Mouse (Mus musculus): Measurements from ENCODE around the gene Ccdc27. TPM values are rescaled to one million over a fixed set of nuclear protein-coding genes. Genes with fewer than 3 reads are reported as not detected.

Gene Ccdc27
- not detected in 2 replicates for polyA plus RNA-seq (2012; ENCODE audit: low replicate concordance)

GRCm38 (mm10) chr4:154042577-154042976 lies at the start of gene Ccdc27:
Ccdc27 (minus strand) TSS chr4:154042677.

DNA sequence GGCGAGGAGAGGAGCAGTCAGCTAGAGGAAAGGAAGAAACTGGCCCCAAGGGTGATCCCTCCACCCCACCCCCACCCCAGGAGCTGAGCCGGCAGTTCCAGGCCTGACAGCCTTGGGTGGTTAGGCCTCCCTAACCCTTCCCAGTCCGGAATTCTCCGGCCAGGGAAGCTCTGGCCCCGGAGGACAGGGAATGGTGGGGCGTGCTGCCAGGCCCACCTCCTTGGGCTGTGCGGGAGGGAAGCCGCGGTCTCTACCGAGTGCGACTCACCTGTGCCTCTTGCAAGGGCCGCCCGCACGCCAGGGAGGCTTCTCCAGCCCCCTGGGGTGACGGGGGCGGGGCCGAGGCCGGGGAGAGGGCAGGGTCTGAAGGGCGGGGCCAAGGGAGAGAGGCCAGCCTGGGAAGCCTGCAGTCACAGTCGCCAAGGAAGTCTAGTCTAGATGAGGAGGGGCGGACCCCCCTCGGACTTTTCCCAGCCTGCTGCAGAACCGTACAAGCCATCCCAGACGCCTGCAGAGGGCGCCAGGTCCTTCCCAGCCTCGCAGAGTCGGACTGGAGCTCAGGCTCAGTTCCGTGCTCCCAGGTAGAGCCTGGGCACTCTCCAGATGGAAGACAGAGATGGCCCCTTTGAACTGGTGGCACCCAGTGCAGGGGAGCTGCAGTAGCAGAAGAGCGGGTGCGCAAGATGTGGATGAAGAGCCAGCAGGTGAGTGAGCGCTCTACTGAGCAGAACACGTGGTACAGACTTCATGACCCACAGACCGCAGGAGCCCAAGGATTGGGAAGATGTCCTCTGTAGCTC lies 16.6 kb downstream of the Ccdc27 start, which contains the start of gene Smim1:
Smim1 (minus strand) TSS at position 590 of the 800 bp plus-strand sequence.

GRCm38 (mm10) chr4:154011646-154012089 lies 30.8 kb downstream of the Ccdc27 start, which contains the start of gene Lrrc47:
Lrrc47 (plus strand) TSS chr4:154011731.

Other genes with a start within 250 kb of the Ccdc27 start
- 65.8 and 74.3 TPM in 2 replicates for gene A430005L14Rik, start 85.4 kb downstream of the Ccdc27 start, polyA plus RNA-seq (2012; ENCODE audit: low replicate concordance)
- gene Dffb, start 67.6 kb downstream of the Ccdc27 start, polyA plus RNA-seq (2012; ENCODE audit: low replicate concordance), result 10.9 and 21.1 TPM in 2 replicates
- gene Cep104, start 67.5 kb downstream of the Ccdc27 start, polyA plus RNA-seq (2012; ENCODE audit: low replicate concordance), result 4.5 and 7.3 TPM in 2 replicates
- 66.7 and 124 TPM in 2 replicates for gene Lrrc47, start 30.9 kb downstream of the Ccdc27 start, polyA plus RNA-seq (2012; ENCODE audit: low replicate concordance)
- 1.7 and 12.0 TPM in 2 replicates for gene Smim1, start 16.4 kb downstream of the Ccdc27 start, polyA plus RNA-seq (2012; ENCODE audit: low replicate concordance)
- gene Trp73, start 97.5 kb upstream of the Ccdc27 start, polyA plus RNA-seq (2012; ENCODE audit: low replicate concordance), result 0.43 and 1.4 TPM in 2 replicates
- 4.6 and 13.4 TPM in 2 replicates for gene Wrap73, start 99.7 kb upstream of the Ccdc27 start, polyA plus RNA-seq (2012; ENCODE audit: low replicate concordance)
- 159 and 235 TPM in 2 replicates for gene Tprgl, start 118.0 kb upstream of the Ccdc27 start, polyA plus RNA-seq (2012; ENCODE audit: low replicate concordance)
- gene Megf6, start 128.1 kb upstream of the Ccdc27 start, polyA plus RNA-seq (2012; ENCODE audit: low replicate concordance), result 0.30 TPM in 1 of 2 replicates, not detected in the other